Mouse (Mus musculus): ENCODE measurements around the gene Uqcc3. TPM values are rescaled to one million over a fixed set of nuclear protein-coding genes. Genes with fewer than 3 reads are reported as not detected.
"Not testable (repeated sequence)": the region's sequence is repeated elsewhere in the genome, so short reads cannot be mapped to it uniquely, and the experiment has no call there.

Uqcc3 gene
- polyA plus RNA-seq, 1 experiment = 77.6 TPM

- DNase-seq (ENCODE audit: low spot score) = no peak
Observed at GRCm38 (mm10) chr19:8850402-8850901, 30.3 kb downstream of the Uqcc3 start, which contains the start of gene Lrrn4cl. Lrrn4cl (plus strand) TSS chr19:8850768.

- no peak for DNase-seq (ENCODE audit: low spot score)
Observed at GRCm38 (mm10) chr19:8848356-8848755, 32.4 kb downstream of the Uqcc3 start.

- DNase-seq (ENCODE audit: low spot score) = no peak
Observed at GRCm38 (mm10) chr19:8844371-8845129, 36.2 kb downstream of the Uqcc3 start.

DNA sequence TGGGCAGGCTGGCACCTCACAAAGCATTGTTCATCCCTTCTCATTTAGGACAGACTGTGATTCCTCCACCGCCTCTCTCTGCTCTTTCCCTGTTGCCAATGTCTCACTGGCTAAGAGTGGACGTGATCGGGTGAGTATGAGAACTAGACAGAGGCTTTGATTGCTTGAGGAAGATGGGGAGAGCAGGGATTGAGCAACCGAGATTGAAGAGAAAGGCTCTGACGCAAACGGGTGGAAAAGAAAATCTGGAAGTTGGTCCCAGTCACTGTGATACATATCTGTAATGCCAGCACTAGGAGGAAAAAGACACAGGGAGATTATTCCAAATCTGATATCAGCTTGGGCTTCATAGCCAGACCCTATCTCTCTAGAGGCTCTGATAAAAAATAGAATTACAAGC is 37.8 kb downstream of the Uqcc3 start:
- DNase-seq (ENCODE audit: low spot score) = no peak

- no peak for DNase-seq (ENCODE audit: low spot score)
Observed at GRCm38 (mm10) chr19:8841012-8841411, 39.7 kb downstream of the Uqcc3 start.

GRCm38 (mm10) chr19:8839908-8840791 is 40.6 kb downstream of the Uqcc3 start:
- DNase-seq (ENCODE audit: low spot score) = peak; percentile 68

DNA sequence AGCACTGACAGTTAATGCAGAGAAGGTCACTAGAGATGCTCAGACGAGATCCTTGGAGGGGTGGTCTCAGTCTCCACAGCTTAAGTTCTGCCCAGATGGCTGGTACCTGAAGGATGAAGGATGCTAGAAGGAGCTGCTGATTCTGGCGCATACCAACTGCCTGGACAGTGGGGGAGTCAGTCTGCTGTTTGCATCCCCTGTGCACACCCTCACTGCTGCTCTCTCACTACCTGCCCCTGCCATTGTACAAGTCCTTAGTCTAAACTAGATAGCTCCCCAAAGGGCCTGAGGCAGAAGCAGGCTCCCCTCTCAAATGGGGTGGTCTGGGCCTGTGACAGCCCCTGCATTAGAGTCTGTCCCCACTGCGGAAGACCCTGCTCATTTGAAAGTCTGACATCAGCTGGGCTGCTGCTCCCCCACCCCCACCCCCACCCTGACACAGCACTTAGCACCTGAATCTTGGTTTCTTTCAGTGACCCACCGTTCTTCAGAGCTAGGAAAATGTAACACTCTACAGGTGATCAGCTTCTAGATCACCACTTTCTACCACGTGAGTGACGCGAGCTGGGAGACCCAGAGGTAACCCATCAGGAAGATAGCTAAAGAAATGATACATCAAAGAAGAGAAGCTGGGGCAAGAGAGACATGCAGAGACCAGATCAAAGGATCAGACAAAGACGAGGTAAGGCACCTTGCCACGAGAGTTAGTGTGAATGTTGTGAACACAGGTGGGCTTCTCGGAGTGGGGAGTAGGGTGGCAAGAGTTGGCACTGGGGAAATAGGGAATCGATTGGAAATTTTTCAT is 41.4 kb downstream of the Uqcc3 start, which contains the start of gene Gng3:
Gene Gng3, minus strand, starts transcription at position 92 of the 805 bp plus-strand sequence.
- DNase-seq (ENCODE audit: low spot score) = no peak

GRCm38 (mm10) chr19:8838041-8838730 is 42.5 kb downstream of the Uqcc3 start:
- no peak for DNase-seq (ENCODE audit: low spot score)

DNA sequence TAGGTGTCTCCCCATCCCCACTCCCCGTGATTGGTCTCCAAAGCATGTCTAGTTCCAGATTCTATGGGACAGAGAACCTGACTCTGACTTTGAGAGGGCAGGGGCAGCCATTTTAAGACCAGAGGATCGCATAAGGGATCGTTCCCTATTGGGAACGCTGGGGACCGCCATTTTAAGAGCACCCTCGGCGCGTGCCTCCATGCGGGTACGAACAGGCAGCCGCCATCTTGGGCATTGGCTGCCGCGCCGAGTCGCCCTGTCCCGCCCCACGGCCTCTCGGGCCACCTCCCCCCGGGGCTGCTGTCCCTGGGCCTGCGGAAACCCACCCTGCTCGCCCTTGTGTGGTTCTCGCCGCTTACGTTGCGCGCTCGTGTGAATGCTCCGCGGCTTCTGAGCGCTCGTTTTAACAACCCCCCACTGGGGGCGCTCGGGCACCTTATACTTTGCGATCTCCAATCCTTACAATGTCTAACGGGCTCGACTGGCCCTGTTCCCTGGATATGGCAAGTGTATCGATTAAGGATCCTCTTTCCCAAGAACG is 43.4 kb downstream of the Uqcc3 start, which contains the start of gene Bscl2:
Gene Bscl2, plus strand, starts transcription at position 217 of the 541 bp plus-strand sequence.
- peak; percentile 76 for DNase-seq (ENCODE audit: low spot score)

GRCm38 (mm10) chr19:8836327-8836726 is 44.4 kb downstream of the Uqcc3 start:
- not testable (repeated sequence) for DNase-seq (ENCODE audit: low spot score)

DNA sequence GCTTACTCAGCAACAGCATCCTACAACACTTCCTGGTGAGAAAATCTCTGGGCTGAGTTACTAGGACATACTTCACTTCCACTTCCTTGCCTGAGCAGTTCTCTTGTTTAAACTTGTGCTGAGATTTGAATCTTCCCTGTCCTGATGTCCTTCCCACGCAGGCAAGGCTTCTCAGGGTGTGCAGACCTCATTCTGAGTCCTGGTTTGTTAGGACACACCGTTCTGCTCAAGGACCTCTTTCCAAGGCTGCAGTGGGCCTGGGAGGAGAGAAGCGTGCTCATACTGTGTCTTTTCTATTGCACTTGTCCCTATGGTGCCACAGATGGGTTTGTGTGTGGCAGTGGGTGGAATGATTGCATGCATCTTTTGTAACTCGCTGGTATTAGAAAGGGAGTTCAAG is 47.8 kb downstream of the Uqcc3 start:
- DNase-seq (ENCODE audit: low spot score) = no peak

DNA sequence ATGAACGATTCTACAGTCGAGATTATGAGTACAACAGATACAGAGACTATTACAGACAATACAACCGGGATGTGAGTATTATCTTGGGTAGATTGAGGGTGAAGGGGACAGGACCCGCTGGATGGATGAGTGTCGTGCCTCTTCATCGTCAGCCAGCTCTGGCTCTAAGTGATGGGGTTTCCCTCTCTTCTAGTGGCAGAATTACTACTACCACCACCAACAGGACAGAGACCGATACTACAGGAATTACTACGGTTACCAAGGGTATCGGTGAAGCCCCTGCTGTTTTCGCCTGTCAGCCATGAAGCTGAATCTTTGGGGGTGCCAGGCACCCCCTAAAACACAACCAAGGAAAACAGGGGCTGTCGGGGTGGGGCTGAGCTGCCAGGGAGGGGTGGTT is 49.5 kb downstream of the Uqcc3 start:
- no peak for DNase-seq (ENCODE audit: low spot score)

- DNase-seq (ENCODE audit: low spot score) = no peak
Observed at GRCm38 (mm10) chr19:8830664-8831063, 50.1 kb downstream of the Uqcc3 start.

Other genes with a start within 250 kb of the Uqcc3 start
- 0.04 and 0.06 TPM in 2 replicates for gene Chrm1, start 217.1 kb downstream of the Uqcc3 start, polyA plus RNA-seq (2012; rRNA removed)
- 103 and 115 TPM in 2 replicates for gene Slc3a2, start 157.6 kb downstream of the Uqcc3 start, polyA plus RNA-seq (2012; rRNA removed)
- gene Wdr74, start 145.1 kb downstream of the Uqcc3 start, polyA plus RNA-seq (2012; rRNA removed) = 37.9 and 45.9 TPM in 2 replicates
- 0.19 and 0.28 TPM in 2 replicates for gene 1700092M07Rik, start 140.2 kb downstream of the Uqcc3 start, polyA plus RNA-seq (2012; rRNA removed)
- gene Stx5a, start 139.5 kb downstream of the Uqcc3 start, polyA plus RNA-seq (2012; rRNA removed) = 96.5 and 99.1 TPM in 2 replicates
- gene Nxf1, start 123.8 kb downstream of the Uqcc3 start, polyA plus RNA-seq (2012; rRNA removed) = 196 and 275 TPM in 2 replicates
- gene Tmem223, start 109.9 kb downstream of the Uqcc3 start, polyA plus RNA-seq (2012; rRNA removed) = 97.8 and 112 TPM in 2 replicates
- gene Tmem179b, start 106.5 kb downstream of the Uqcc3 start, polyA plus RNA-seq (2012; rRNA removed) = 56.9 and 88.4 TPM in 2 replicates
- gene Taf6l, start 94.5 kb downstream of the Uqcc3 start, polyA plus RNA-seq (2012; rRNA removed) = 7.7 and 8.4 TPM in 2 replicates
- 63.3 and 81.5 TPM in 2 replicates for gene Polr2g, start 82.3 kb downstream of the Uqcc3 start, polyA plus RNA-seq (2012; rRNA removed)
- gene Zbtb3, start 78.4 kb downstream of the Uqcc3 start, polyA plus RNA-seq (2012; rRNA removed) = 2.1 and 2.5 TPM in 2 replicates
- gene Ttc9c, start 61.6 kb downstream of the Uqcc3 start, polyA plus RNA-seq (2012; rRNA removed) = 26.9 and 33.1 TPM in 2 replicates
- 60.7 and 73.9 TPM in 2 replicates for gene Hnrnpul2, start 60.9 kb downstream of the Uqcc3 start, polyA plus RNA-seq (2012; rRNA removed)
- gene AC129217.1, start 51.1 kb downstream of the Uqcc3 start, polyA plus RNA-seq (2012; rRNA removed) = 0.40 and 1.5 TPM in 2 replicates
- 66.7 and 71.0 TPM in 2 replicates for gene Bscl2, start 43.5 kb downstream of the Uqcc3 start, polyA plus RNA-seq (2012; rRNA removed)
- gene Gng3, start 41.7 kb downstream of the Uqcc3 start, polyA plus RNA-seq (2012; rRNA removed) = 0.29 and 0.44 TPM in 2 replicates
- 18.6 and 20.9 TPM in 2 replicates for gene Lrrn4cl, start 30.2 kb downstream of the Uqcc3 start, polyA plus RNA-seq (2012; rRNA removed)
- gene Ubxn1, start 9.4 kb downstream of the Uqcc3 start, polyA plus RNA-seq (2012; rRNA removed) = 175 and 179 TPM in 2 replicates
- gene Lbhd1, start 2.8 kb upstream of the Uqcc3 start, polyA plus RNA-seq (2012; rRNA removed) = 3.1 and 4.9 TPM in 2 replicates
- not detected in 2 replicates for gene Gm49403, start 3.0 kb upstream of the Uqcc3 start, polyA plus RNA-seq (2012; rRNA removed)
- gene 1810009A15Rik, start 7.9 kb upstream of the Uqcc3 start, polyA plus RNA-seq (2012; rRNA removed) = 56.1 and 65.1 TPM in 2 replicates
- 0.10 TPM in 1 of 2 replicates, not detected in the other for gene Gm49416, start 8.0 kb upstream of the Uqcc3 start, polyA plus RNA-seq (2012; rRNA removed)
- gene Ints5, start 12.1 kb upstream of the Uqcc3 start, polyA plus RNA-seq (2012; rRNA removed) = 15.5 and 16.3 TPM in 2 replicates
- 98.1 and 104 TPM in 2 replicates for gene Ganab, start 17.1 kb upstream of the Uqcc3 start, polyA plus RNA-seq (2012; rRNA removed)
- gene B3gat3, start 39.5 kb upstream of the Uqcc3 start, polyA plus RNA-seq (2012; rRNA removed) = 57.9 and 80.8 TPM in 2 replicates
- gene Rom1, start 48.4 kb upstream of the Uqcc3 start, polyA plus RNA-seq (2012; rRNA removed) = 9.4 and 12.3 TPM in 2 replicates
- 40.5 and 45.3 TPM in 2 replicates for gene Eml3, start 48.6 kb upstream of the Uqcc3 start, polyA plus RNA-seq (2012; rRNA removed)
- gene Mta2, start 61.0 kb upstream of the Uqcc3 start, polyA plus RNA-seq (2012; rRNA removed) = 29.9 and 47.6 TPM in 2 replicates
- 21.8 and 24.1 TPM in 2 replicates for gene Tut1, start 72.9 kb upstream of the Uqcc3 start, polyA plus RNA-seq (2012; rRNA removed)
- gene Eef1g, start 86.1 kb upstream of the Uqcc3 start, polyA plus RNA-seq (2012; rRNA removed) = 398 and 489 TPM in 2 replicates
- gene Ahnak, start 108.4 kb upstream of the Uqcc3 start, polyA plus RNA-seq (2012; rRNA removed) = 126 and 168 TPM in 2 replicates
- gene Scgb1a1, start 207.0 kb upstream of the Uqcc3 start, polyA plus RNA-seq (2012; rRNA removed) = 0.23 TPM in 1 of 2 replicates, not detected in the other

All from urinary bladder, adult 2 months (tissue).